ENCODE assay signal across 11 mouse cellular contexts in the genomic region with DNA sequence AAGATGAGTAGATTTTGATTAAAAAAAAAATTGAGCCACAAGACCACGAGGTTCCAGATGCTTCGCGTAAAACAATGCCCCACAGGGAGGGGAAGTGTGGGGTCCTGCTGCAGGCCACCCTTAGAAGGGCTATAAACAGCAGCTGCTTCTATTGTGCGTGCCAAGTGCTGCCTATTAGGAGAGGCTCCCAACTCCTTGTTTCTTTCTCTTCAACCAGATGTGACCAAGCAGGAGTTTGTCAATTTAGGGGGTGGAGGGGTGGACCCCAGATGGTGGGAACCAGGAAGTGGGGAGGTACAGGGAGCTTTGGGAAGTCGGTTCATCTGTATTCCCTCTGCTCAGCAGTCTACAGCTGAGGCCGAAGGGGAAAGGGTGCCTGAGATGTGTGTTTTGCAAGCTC.
DNase-seq lines count a peak whose midpoint lies in the region; ATAC-seq and TF ChIP-seq lines count a peak whose summit lies in the region.
"Had no signal": no experiment of that assay in that cellular context is flagged by ENCODE, and none has a peak within 500 bp of the region (broad histone marks: within the 10 kb centered on the region; RNA-seq: fewer than 3 reads in every experiment).

No protein-coding gene starts in this region.

- peak; percentile 55 for DNase-seq in kidney, postnatal 0 days (ENCODE audit: low spot score)
- no peak for DNase-seq in kidney, adult 8-10 months
- DNase-seq in brain, embryonic 14.5 days (ENCODE audit: low read depth): peak; percentile 83
- DNase-seq in embryonic facial prominence, embryonic 14.5 days (ENCODE audit: low spot score): peak; percentile 86
- DNase-seq in limb, embryonic 11.5 days (ENCODE audit: low spot score): peak; percentile 58
- no peak for DNase-seq in spleen, postnatal 4 days (ENCODE audit: low spot score in 2 of 2)
- DNase-seq: adrenal gland, postnatal 10 days; cerebellum, adult 2 months; layer of hippocampus, postnatal 36 days; thymus, adult 2 months had no signal

- no peak overlapping the region for H3K4me3 ChIP-seq in kidney, postnatal 0 days (replicated peaks; ENCODE audit: low read depth, low read length)
- H3K4me3 ChIP-seq in embryonic facial prominence, embryonic 14.5 days (ENCODE audit: low read depth, low read length): no peak overlapping the region
- no peak overlapping the region for H3K4me3 ChIP-seq in limb, embryonic 11.5 days (ENCODE audit: low read depth, low read length)

- 23% methylated on average over 6 of the region's 6 CpGs for WGBS in kidney, postnatal 0 days
- WGBS in embryonic facial prominence, embryonic 14.5 days: 27% methylated on average over 6 of the region's 6 CpGs
- WGBS in limb, embryonic 11.5 days: 9% methylated on average over 6 of the region's 6 CpGs

- no peak for TF ChIP-seq CTCF in kidney, postnatal 0 days (IDR thresholded peaks at IDR 0.05; ENCODE audit: low read depth)
- no peak for TF ChIP-seq CTCF in brain, embryonic 14.5 days (IDR thresholded peaks at IDR 0.05; ENCODE audit: borderline replicate concordance, extremely low read depth, insufficient read depth, insufficient read length)

- no peaks in the 10 kb centered on the region for H3K9me3 ChIP-seq in kidney, postnatal 0 days (replicated peaks; ENCODE audit: low read length)
- no peaks in the 10 kb centered on the region for H3K9me3 ChIP-seq in embryonic facial prominence, embryonic 14.5 days (ENCODE audit: control insufficient read depth, low read length)
- H3K9me3 ChIP-seq in limb, embryonic 11.5 days (ENCODE audit: control insufficient read depth, low read length): no peaks in the 10 kb centered on the region

- H3K4me1 ChIP-seq in kidney, postnatal 0 days (replicated peaks; ENCODE audit: insufficient read depth, low read length): peaks cover 8% of the 10 kb centered on the region; the same call in 1 of the 2 replicates
- H3K4me1 ChIP-seq in embryonic facial prominence, embryonic 14.5 days (ENCODE audit: control insufficient read depth, insufficient read depth, low read length): peaks cover 28% of the 10 kb centered on the region
- peaks cover 18% of the 10 kb centered on the region for H3K4me1 ChIP-seq in limb, embryonic 11.5 days (ENCODE audit: control insufficient read depth, insufficient read depth, low read length)

- no peak for ATAC-seq in kidney, postnatal 0 days (replicated peaks; ENCODE audit: low FRiP score, low read depth)
- ATAC-seq in embryonic facial prominence, embryonic 14.5 days (ENCODE audit: low read depth): peak; percentile 70
- peak; percentile 70; the same call in 1 of the 2 replicates for ATAC-seq in limb, embryonic 11.5 days (ENCODE audit: insufficient number of reproducible peaks, low FRiP score, low TSS enrichment, low read depth)
- no peak for ATAC-seq in megakaryocyte progenitor cell, adult 5-6 weeks (replicated peaks; ENCODE audit: poor library complexity)

- no peak for TF ChIP-seq POLR2A in brain, embryonic 14.5 days (IDR thresholded peaks at IDR 0.05; ENCODE audit: borderline replicate concordance, extremely low read depth, insufficient read depth, insufficient read length, poor library complexity, severe bottlenecking)

- H3K27ac ChIP-seq in kidney, postnatal 0 days: no peak overlapping the region
- no peak overlapping the region; the same call in 1 of the 2 replicates for H3K27ac ChIP-seq in embryonic facial prominence, embryonic 14.5 days (replicated peaks; ENCODE audit: low read depth, low read length)
- no peak overlapping the region; the same call in 1 of the 2 replicates for H3K27ac ChIP-seq in limb, embryonic 11.5 days (replicated peaks; ENCODE audit: low read depth, low read length)

- no peak overlapping the region for H3K9ac ChIP-seq in kidney, postnatal 0 days (ENCODE audit: low read depth, low read length)
- no peak overlapping the region for H3K9ac ChIP-seq in embryonic facial prominence, embryonic 14.5 days (ENCODE audit: low read depth, low read length)
- no peak overlapping the region; the same call in 1 of the 2 replicates for H3K9ac ChIP-seq in limb, embryonic 11.5 days (ENCODE audit: low read length)

- no peaks in the 10 kb centered on the region for H3K27me3 ChIP-seq in kidney, postnatal 0 days (ENCODE audit: insufficient read depth, low read length)
- H3K27me3 ChIP-seq in embryonic facial prominence, embryonic 14.5 days (replicated peaks; ENCODE audit: control insufficient read depth, insufficient read depth, low read length): no peaks in the 10 kb centered on the region
- no peaks in the 10 kb centered on the region for H3K27me3 ChIP-seq in limb, embryonic 11.5 days (ENCODE audit: control insufficient read depth, insufficient read depth, low read length)

- H3K4me2 ChIP-seq in kidney, postnatal 0 days (ENCODE audit: low read length): no peak overlapping the region
- H3K4me2 ChIP-seq in embryonic facial prominence, embryonic 14.5 days (ENCODE audit: low read depth, low read length): no peak overlapping the region
- H3K4me2 ChIP-seq in limb, embryonic 11.5 days (ENCODE audit: low read depth, severe bottlenecking): no peak overlapping the region

- H3K36me3 ChIP-seq in kidney, postnatal 0 days (ENCODE audit: insufficient read depth, low read length): no peaks in the 10 kb centered on the region
- no peaks in the 10 kb centered on the region for H3K36me3 ChIP-seq in embryonic facial prominence, embryonic 14.5 days (ENCODE audit: control insufficient read depth, insufficient read depth, low read length)
- H3K36me3 ChIP-seq in limb, embryonic 11.5 days (ENCODE audit: control insufficient read depth, insufficient read depth, low read length): no peaks in the 10 kb centered on the region

Comparison
In these comparisons a context has a peak if more than half of its experiments do, and no peak if none do; other contexts are left out.
1. DNase-seq: peak in kidney, postnatal 0 days (single experiment), brain, embryonic 14.5 days (single experiment), embryonic facial prominence, embryonic 14.5 days (single experiment) and limb, embryonic 11.5 days (single experiment); none in kidney, adult 8-10 months (0 of 2) and spleen, postnatal 4 days (0 of 2).
2. ATAC-seq: peak in embryonic facial prominence, embryonic 14.5 days (single experiment) and limb, embryonic 11.5 days (single experiment); none in kidney, postnatal 0 days (single experiment) and megakaryocyte progenitor cell, adult 5-6 weeks (single experiment).